Mouse (Mus musculus) limb, embryonic 10.5 days (tissue): Measurements from ENCODE around the gene Trim59. TPM values are rescaled to one million over a fixed set of nuclear protein-coding genes. Genes with fewer than 3 reads are reported as not detected.
"Not testable (repeated sequence)": the region's sequence is repeated elsewhere in the genome, so short reads cannot be mapped to it uniquely, and the experiment has no call there.

Experiments
- DNase-seq: peaks from one replicate; pipeline ENCODE4 v3.0.0-alpha.2; 2017; ENCODE audit warnings: low spot score
- H3K27ac ChIP-seq: fragments of 300-500 bp; sonication (generic); 2 replicates; pipeline ENCODE4 v1.5.1; 2016; ENCODE audit warnings: mild to moderate bottlenecking
- H3K27me3 ChIP-seq: fragments of 300-500 bp; sonication (generic); 2 replicates; pipeline ENCODE4 v1.6.1; 2016; ENCODE audit warnings: low read depth, mild to moderate bottlenecking; ENCODE audit not compliant: poor library complexity, severe bottlenecking
- H3K36me3 ChIP-seq: fragments of 300-500 bp; sonication (generic); 2 replicates; pipeline ENCODE4 v1.6.1; 2016; ENCODE audit warnings: mild to moderate bottlenecking, moderate library complexity
- H3K4me1 ChIP-seq: fragments of 300-500 bp; sonication (generic); 2 replicates; pipeline ENCODE4 v1.6.1; 2016
- H3K4me3 ChIP-seq: fragments of 300-500 bp; sonication (generic); 2 replicates; pipeline ENCODE4 v1.5.1; 2016; ENCODE audit warnings: mild to moderate bottlenecking, moderate library complexity
- H3K9me3 ChIP-seq: fragments of 300-500 bp; sonication (generic); replicated peaks from 2 replicates; pipeline ENCODE4 v1.6.1; 2016; ENCODE audit warnings: mild to moderate bottlenecking
- WGBS: fragments of 180-500 bp; shearing (Covaris S2); methylation state at CpG from one replicate; pipeline ENCODE4 v1.1.7; 2016; 5-methylcytosine and 5-hydroxymethylcytosine counted together
- polyA plus RNA-seq: library from polyadenylated mRNA; unstranded; fragments of >200 nt; fragmentation: Nextera tagmentation; extraction: Ambion mirVana; gene quantifications from 2 replicates; pipeline ENCODE4 v1.2.1, GENCODE M21; 2016

Trim59 gene
- polyA plus RNA-seq, 1 experiment from 2014 or later, result 192 TPM

DNA sequence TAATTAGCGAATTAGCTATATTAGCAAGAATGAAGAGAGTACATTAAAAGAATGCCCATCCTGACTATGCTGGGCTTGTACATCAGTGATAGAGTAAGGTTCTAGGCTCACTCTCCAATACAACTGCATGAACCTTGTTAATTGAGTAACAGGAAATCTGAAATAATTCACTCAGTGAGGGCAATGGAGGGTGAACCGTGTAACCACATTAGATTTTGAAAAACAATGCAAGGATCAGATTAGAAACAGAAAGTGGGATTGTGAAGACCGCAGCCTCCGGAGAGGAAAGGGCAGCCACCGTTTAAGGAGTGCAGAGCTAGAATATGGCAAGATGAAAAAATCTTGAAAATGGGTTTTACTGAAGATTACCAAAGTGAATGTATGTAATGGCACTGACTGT is 3.3 kb downstream of the Trim59 start:
- Histone ChIP-seq H3K9me3 (no peaks in the 10 kb centered on the region), H3K36me3 (peaks cover 68% of the 10 kb centered on the region), H3K27me3 (no peaks in the 10 kb centered on the region), H3K27ac (no peak overlapping the region), H3K4me3 (peak overlapping the region; percentile 34), H3K4me1 (peaks cover 36% of the 10 kb centered on the region)
- 86% methylated on average over 5 of the region's 5 CpGs for WGBS
- DNase-seq, result no peak

DNA sequence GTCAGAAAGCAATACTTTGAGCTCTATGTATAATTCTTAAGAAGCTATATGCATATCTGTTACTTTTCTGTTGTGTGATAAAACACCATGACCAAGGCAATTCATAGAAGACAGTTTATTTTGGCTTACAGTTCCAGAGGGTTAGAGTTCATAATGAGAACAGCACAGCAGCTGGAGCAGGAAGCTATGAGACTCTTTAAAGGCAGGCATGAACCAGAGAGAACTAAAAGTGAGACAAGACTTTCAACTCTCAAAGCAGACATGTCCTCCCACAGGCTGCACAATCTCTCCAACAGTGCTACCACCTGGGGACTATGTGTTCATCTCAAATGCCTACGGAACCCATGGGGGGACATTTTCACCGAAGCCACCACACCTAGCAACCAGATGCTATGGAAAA is 4.5 kb downstream of the Trim59 start:
- Histone ChIP-seq H3K9me3 (no peaks in the 10 kb centered on the region), H3K36me3 (peaks cover 80% of the 10 kb centered on the region), H3K27ac (no peak overlapping the region), H3K4me1 (peaks cover 26% of the 10 kb centered on the region), H3K4me3 (peak overlapping the region; percentile 34), H3K27me3 (no peaks in the 10 kb centered on the region)
- no peak for DNase-seq
- WGBS, result 94% methylated on average over 2 of the region's 2 CpGs

DNA sequence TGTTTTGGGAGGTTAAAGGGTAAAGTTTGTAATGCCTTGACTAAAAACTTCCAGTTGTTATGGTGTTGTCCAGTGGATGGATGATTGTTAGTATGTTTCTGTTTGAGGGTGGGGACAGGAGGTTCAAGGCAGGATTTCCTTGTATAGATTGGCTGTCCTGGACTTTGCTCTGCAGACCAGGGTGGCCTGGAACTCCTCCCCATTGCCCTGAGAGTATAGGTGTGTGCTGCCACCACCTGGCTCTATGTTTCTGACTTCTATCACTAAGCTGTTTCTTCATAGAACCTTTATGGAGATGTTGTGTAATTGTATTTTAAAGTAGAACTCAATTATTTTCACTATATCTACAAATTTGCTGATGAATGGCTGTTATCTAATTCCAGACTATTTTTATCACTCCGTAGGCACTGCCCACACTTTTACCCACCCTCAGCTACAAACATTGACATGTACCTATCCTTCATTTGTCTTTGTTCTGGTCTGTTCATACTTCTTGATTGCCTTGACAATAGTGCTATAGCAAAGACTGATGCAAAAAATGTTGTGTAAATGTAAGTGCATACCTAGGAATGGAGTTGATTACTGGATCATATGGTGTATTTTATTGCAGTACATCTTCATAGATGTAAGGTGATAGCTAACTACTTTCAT is 18.3 kb downstream of the Trim59 start:
- Histone ChIP-seq H3K27ac (no peak overlapping the region), H3K9me3 (no peaks in the 10 kb centered on the region), H3K4me3 (no peak overlapping the region), H3K36me3 (peaks cover 100% of the 10 kb centered on the region), H3K27me3 (no peaks in the 10 kb centered on the region), H3K4me1 (no peaks in the 10 kb centered on the region)
- WGBS, result 95% methylated on average over 1 of the region's 1 CpGs
- DNase-seq, result no peak

DNA sequence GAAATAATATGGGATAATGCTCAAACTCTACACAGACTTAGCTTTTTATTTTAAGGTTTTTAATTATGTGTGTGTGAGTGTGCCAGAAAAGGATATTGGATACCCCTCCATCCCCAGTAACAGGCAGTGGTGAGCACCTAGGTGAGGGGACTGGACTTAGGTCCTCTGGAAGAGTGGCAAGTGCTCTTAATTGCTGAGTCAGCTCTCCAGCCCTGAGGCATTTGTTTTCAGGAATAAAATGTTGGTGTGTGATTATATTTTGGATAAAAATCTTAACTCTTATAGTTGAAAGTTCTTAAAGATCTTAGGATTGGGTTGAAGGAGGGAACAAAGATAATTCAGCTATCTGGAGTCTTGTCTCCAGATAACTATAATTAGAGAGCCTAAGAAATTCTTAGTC is 23.8 kb downstream of the Trim59 start:
- H3K4me1 ChIP-seq, result no peaks in the 10 kb centered on the region
- H3K27ac ChIP-seq, result no peak overlapping the region
- H3K36me3 ChIP-seq, result peaks cover 100% of the 10 kb centered on the region
- H3K9me3 ChIP-seq, result no peaks in the 10 kb centered on the region
- DNase-seq, result no peak
- H3K27me3 ChIP-seq, result no peaks in the 10 kb centered on the region
- H3K4me3 ChIP-seq, result no peak overlapping the region

DNA sequence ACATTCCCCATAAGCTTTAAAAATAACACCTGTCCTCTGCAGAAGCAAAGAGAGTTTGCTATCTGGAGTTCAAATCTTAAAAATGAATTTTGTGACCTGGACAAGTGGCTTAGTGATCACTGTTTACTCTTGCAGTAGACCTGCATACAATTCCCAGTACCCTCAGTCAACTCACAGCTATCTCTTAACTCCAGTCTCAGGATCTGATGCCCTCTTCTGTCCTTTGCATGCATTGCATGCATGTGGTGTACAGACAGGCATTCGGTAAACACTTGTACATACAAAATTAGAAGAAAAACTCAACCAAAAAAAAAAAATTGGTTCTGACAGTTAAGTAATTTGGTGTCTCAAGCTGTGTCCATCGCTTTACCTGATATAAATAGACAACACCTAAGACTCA is 24.3 kb downstream of the Trim59 start:
- Histone ChIP-seq H3K36me3 (peaks cover 100% of the 10 kb centered on the region), H3K4me3 (no peak overlapping the region), H3K9me3 (no peaks in the 10 kb centered on the region), H3K27me3 (no peaks in the 10 kb centered on the region), H3K27ac (no peak overlapping the region), H3K4me1 (no peaks in the 10 kb centered on the region)
- WGBS, result 96% methylated on average over 2 of the region's 2 CpGs
- no peak for DNase-seq

DNA sequence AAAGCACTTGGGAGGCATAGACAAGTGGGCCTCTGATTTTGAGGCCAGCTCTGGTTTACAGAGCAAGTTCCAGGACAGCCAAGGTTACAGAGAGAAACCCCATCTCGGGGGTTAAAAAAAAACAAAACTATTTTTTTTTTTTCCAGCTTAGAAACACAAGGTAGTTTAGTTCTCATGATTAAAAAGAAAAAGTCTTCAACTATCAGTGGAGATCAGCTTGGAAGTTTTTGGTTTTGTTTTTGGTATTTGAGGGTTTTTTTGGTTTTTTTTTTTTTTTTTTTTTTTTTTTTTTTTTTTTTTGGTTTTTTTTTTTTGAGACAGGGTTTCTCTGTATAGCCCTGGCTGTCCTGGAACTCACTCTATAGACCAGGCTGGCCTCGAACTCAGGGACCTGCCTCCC is 25.9 kb downstream of the Trim59 start:
- not testable (repeated sequence) for DNase-seq
- H3K36me3 ChIP-seq, result peaks cover 99% of the 10 kb centered on the region
- WGBS, result 98% methylated on average over 2 of the region's 2 CpGs

DNA sequence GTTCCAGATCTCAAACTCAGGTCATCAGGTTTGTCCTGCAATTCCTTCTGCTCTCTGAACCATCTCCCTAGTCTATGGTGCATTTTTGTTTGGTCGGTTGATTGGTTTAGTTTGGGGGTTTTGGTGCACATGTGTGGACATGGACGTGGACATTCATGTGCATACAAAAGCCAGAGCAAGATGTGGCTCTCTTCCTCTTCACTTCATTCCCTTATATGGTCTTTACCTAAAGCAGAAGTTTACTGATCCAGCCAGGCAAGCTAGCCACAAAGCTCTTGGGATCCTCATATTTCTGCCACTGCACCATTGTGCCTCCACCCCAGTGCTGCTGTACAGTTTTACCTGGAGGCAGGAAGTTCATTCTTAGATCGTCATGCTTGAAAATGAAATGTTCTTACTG is 27.4 kb downstream of the Trim59 start:
- H3K27me3 ChIP-seq, result no peaks in the 10 kb centered on the region
- H3K36me3 ChIP-seq, result peaks cover 98% of the 10 kb centered on the region
- H3K27ac ChIP-seq, result no peak overlapping the region
- WGBS, result 93% methylated on average over 3 of the region's 3 CpGs
- H3K4me3 ChIP-seq, result no peak overlapping the region
- no peaks in the 10 kb centered on the region for H3K9me3 ChIP-seq
- H3K4me1 ChIP-seq, result no peaks in the 10 kb centered on the region
- DNase-seq, result no peak

More for the DNA sequence above, 25.9 kb downstream of the Trim59 start:
- not testable (repeated sequence) for H3K27ac ChIP-seq, H3K27me3 ChIP-seq, H3K4me1 ChIP-seq, H3K9me3 ChIP-seq, H3K4me3 ChIP-seq

DNA sequence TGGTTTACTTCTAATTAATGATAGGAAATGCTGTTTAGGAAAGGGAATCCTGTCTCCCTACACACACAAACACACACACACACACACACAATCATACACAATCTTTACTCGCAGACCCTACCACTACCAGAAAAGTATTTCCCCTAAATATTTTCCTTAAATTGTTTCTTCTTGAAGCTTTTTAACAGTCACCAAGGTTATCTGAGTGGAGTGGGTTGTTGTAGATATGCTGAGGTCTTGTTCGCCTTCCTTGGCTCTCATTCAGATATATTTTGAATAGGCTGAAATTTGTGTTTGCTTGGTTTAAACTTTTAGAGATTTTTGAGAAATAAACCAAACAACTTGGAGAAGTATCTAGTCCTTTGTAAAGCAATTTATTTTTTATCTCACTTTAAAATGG is 35.7 kb downstream of the Trim59 start:
- peaks cover 50% of the 10 kb centered on the region for H3K36me3 ChIP-seq

DNA sequence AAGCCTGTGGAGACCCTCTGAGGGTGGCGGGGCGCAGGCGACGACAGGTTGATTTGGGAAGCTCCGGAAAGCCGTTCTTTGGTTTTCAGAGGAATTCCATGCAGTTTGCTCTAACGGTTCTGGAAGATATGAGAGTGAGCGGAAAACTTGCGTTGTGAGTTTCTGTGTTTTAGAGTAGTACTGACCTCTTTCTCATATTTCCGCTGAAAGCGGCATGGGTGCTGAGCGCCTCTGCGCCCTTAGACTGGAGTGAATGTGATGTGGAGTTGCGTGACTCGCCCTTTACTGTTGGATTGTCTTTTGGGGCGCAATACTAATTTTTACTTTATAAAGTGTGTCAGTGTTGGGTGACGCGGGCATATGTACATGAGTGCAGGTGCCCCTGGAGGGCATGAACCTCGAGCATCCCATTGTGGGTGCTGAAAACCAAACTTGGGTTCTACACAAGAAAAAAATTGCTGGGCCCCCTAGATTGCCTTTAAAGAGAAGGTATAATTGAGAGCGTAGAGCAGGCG is 38.3 kb downstream of the Trim59 start:
- peak overlapping the region; percentile 99 for H3K4me3 ChIP-seq
- no peaks in the 10 kb centered on the region for H3K27me3 ChIP-seq
- peaks cover 12% of the 10 kb centered on the region for H3K4me1 ChIP-seq
- H3K36me3 ChIP-seq, result peaks cover 32% of the 10 kb centered on the region
- no peaks in the 10 kb centered on the region for H3K9me3 ChIP-seq
- no peak for DNase-seq
- 12% methylated on average over 21 of the region's 21 CpGs for WGBS
- H3K27ac ChIP-seq, result peak overlapping the region; percentile 95

More for the DNA sequence above, 35.7 kb downstream of the Trim59 start:
- no peak overlapping the region for H3K4me3 ChIP-seq
- no peak overlapping the region for H3K27ac ChIP-seq
- H3K27me3 ChIP-seq, result no peaks in the 10 kb centered on the region
- peaks cover 12% of the 10 kb centered on the region for H3K4me1 ChIP-seq
- WGBS, result 96% methylated on average over 2 of the region's 2 CpGs
- H3K9me3 ChIP-seq, result no peaks in the 10 kb centered on the region
- no peak for DNase-seq

DNA sequence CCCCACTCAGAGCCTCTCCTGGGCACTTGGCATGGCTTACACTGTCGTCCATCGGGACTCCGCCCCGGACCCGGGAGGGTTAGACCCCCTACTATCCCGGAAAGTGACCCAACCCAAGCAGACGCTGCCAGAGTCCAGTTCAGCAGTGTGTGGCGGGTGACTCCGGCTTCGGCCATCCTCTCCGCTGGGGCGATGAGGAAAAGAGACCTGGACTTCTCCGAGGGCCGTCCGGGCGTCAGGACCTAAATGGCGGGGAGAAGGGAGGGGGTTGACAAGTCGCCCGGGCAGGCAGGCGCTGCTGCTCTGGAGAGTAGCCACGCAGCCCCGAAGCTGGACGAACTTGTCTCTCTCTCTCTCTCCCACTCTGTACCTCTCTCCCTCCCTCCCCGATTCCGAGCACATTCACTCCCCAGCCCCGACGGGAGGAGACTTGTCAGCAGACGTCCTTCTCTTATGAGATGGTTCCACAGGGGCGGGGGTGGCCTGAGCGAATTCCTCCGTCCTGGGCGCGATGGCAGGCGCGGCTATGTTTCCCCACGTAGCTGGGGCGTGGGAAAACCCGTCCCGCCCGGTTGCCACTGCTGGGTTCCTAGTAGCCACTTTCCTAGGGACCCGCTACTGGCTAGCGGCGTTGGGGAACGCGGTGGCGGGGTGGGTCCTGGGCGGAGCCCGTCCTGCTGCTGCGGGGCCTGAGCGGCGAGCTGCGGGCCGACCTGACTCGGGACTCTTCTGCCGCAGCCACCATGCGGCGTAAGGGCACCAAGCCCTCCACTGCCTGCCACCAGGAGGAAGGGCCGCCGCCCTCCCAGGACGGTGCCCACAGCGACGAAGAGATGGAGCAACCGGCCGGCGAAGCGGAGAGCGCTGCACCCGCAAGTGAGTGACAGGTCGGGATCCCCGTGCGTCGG is 39.0 kb downstream of the Trim59 start:
- Histone ChIP-seq H3K4me3 (peak overlapping the region; percentile 99), H3K36me3 (peaks cover 25% of the 10 kb centered on the region), H3K27ac (peak overlapping the region; percentile 95), H3K4me1 (peaks cover 12% of the 10 kb centered on the region), H3K9me3 (no peaks in the 10 kb centered on the region), H3K27me3 (no peaks in the 10 kb centered on the region)
- under 1% methylated on average over 72 of the region's 72 CpGs for WGBS
- peak; percentile 83 for DNase-seq

DNA sequence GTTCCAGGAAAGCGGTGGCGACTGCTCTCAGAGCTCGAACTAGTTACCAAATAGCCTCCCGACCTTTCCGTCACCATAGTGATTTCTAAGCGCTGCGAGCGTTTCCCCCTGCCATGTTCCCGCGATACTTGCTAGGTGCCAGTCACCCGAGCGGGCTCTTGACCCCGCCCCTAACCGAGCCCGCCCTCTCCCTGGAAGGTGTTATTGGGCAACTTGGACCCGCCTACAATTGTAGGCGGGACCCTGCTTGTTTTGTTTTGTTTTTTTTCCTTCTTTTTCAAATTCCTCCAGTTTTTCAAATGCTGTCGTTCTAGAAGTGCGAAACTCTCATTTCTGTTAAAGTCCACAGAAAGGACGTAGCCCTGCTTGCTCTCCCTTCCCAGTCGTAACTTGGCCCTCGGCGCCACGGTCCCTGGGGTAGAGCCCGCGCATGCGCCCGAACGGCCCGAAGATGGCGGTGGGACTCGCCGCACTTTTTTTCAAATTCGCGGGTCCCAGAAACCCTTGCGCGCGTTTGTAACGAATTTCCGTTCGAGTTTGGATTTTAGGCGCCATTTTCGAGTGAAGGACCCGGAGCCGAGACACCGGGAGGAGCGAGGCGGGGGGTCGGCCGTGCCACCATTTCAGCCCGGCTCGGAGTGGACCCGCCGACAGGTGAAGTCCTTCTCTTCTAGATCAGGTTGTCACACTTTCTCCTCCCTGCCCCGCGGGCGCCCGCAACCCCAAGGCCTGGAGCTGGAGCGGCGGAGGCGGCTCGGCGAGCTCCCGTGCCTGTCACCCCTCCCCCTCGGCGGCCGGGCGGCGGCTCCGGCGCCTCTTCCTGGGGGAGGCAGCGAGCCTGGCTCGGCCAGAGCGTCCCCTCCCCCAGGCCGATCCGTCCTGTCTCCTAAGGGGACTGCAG is 39.9 kb downstream of the Trim59 start, which contains the start of the genes Ift80 and Smc4:
TSS of gene Ift80 (minus strand) at position 134 of the 901 bp plus-strand sequence.
TSS of gene Smc4 (plus strand) at position 302 of the 901 bp plus-strand sequence.
- peak within 1 kb of the TSS; percentile 95 for H3K27ac ChIP-seq
- H3K36me3 ChIP-seq, result peaks cover 20% of the 10 kb centered on the region
- peak; percentile 94 for DNase-seq
- under 1% methylated on average over 74 of the region's 76 CpGs for WGBS
- no peaks in the 10 kb centered on the region for H3K9me3 ChIP-seq
- no peaks in the 10 kb centered on the region for H3K27me3 ChIP-seq
- peaks cover 12% of the 10 kb centered on the region for H3K4me1 ChIP-seq
- peak within 1 kb of the TSS; percentile 99 for H3K4me3 ChIP-seq

DNA sequence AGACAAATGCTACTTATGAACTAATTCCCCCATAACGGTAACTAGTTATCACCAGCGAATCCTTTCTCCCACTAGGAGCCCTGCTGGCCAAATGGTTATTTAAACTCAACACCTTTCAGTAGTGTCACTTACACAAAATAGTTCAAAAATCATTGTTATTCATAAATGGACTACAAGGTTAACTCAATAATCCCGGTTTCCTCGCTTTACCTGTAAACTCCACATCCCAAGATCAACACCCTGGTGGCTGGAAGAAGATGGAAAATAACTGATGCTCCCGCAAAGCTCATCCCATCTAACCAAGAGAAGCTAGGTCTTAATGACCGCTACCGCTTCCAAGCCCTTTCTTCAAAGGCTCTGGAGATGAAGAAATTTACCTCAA is 40.5 kb downstream of the Trim59 start:
- Histone ChIP-seq H3K36me3 (peaks cover 14% of the 10 kb centered on the region; the same call in 1 of the 2 replicates), H3K9me3 (no peaks in the 10 kb centered on the region), H3K27ac (peak overlapping the region; percentile 95), H3K4me3 (peak overlapping the region; percentile 99), H3K27me3 (no peaks in the 10 kb centered on the region), H3K4me1 (peaks cover 12% of the 10 kb centered on the region)
- DNase-seq, result no peak
- WGBS, result 1% methylated on average over 7 of the region's 7 CpGs
